Mouse (Mus musculus) gastrocnemius, postnatal 14 days (tissue): ENCODE measurements around the gene Pou3f3. TPM values are rescaled to one million over a fixed set of nuclear protein-coding genes. Genes with fewer than 3 reads are reported as not detected.

ENCODE experiments used
- DNase-seq: peaks from one replicate; pipeline ENCODE4 v3.0.0; 2021; ENCODE audit warnings: mixed read lengths
- intact Hi-C: fragments of 180-260 bp; cut with DNase I; formaldehyde crosslinking; loops from one replicate; pipeline ENCODE4 v1.15.1; 2025; ENCODE audit warnings: low total_unique reads
- long read RNA-seq, 2 experiments: library from polyadenylated mRNA; stranded (forward); transcript quantifications; one replicate each; pipeline ENCODE4 v2.0.0; 2021
- total RNA-seq, 2 experiments: library from RNA; stranded (reverse); gene quantifications; 2 replicates each; pipeline ENCODE4 v1.2.3; 2021

Pou3f3 gene
- total RNA-seq: not detected
- long read RNA-seq, experiment 1: 0 reads
- long read RNA-seq, experiment 2: 0 reads

- intact Hi-C loops: no loop called here
- DNase-seq: no peak
Measured at GRCm38 (mm10) chr1:42695578-42695915, at the start of gene Pou3f3. Gene Pou3f3, plus strand, starts transcription at chr1:42695768.

- DNase-seq: no peak
- intact Hi-C loops: no loop called here
Measured at GRCm38 (mm10) chr1:42648366-42648935, 47.1 kb upstream of the Pou3f3 start.

GRCm38 (mm10) chr1:42651461-42651860 is 44.1 kb upstream of the Pou3f3 start:
- DNase-seq: no peak
- intact Hi-C loops: no loop called here

GRCm38 (mm10) chr1:42667546-42667945 is 28.0 kb upstream of the Pou3f3 start:
- intact Hi-C loops: no loop called here

GRCm38 (mm10) chr1:42680673-42681072 is 14.9 kb upstream of the Pou3f3 start:
- DNase-seq: no peak
- intact Hi-C loops: loop anchor here (10.0 kb wide), 1 partner anchor 274 kb away; the partner anchor contains the start of gene Gpr45

More at GRCm38 (mm10) chr1:42667546-42667945, 28.0 kb upstream of the Pou3f3 start:
- no peak for DNase-seq

GRCm38 (mm10) chr1:42681762-42682161 is 13.8 kb upstream of the Pou3f3 start:
- intact Hi-C loops: loop anchor here (10.0 kb wide), 1 partner anchor 273 kb away; the partner anchor contains the start of gene Gpr45
- DNase-seq: no peak

- intact Hi-C loops: loop anchor here (10.0 kb wide), 1 partner anchor 271 kb away; the partner anchor contains the start of gene Gpr45
- DNase-seq: no peak
Measured at GRCm38 (mm10) chr1:42683861-42684260, 11.7 kb upstream of the Pou3f3 start.

GRCm38 (mm10) chr1:42684345-42684744 is 11.2 kb upstream of the Pou3f3 start:
- DNase-seq: no peak
- intact Hi-C loops: loop anchor here (10.0 kb wide), 1 partner anchor 270 kb away; the partner anchor contains the start of gene Gpr45

GRCm38 (mm10) chr1:42684783-42685182 is 10.8 kb upstream of the Pou3f3 start:
- DNase-seq: no peak
- intact Hi-C loops: loop anchor here (10.0 kb wide), 1 partner anchor 270 kb away; the partner anchor contains the start of gene Gpr45

GRCm38 (mm10) chr1:42685321-42685960 is 10.1 kb upstream of the Pou3f3 start:
- intact Hi-C loops: loop anchor here (10.0 kb wide), 1 partner anchor 269 kb away; the partner anchor contains the start of gene Gpr45
- no peak for DNase-seq

- intact Hi-C loops: loop anchor here (10.0 kb wide), 1 partner anchor 268 kb away; the partner anchor contains the start of gene Gpr45
- no peak for DNase-seq
Measured at GRCm38 (mm10) chr1:42686194-42687131, 9.1 kb upstream of the Pou3f3 start.

GRCm38 (mm10) chr1:42687271-42687670 is 8.3 kb upstream of the Pou3f3 start:
- no peak for DNase-seq
- intact Hi-C loops: loop anchor here (10.0 kb wide), 1 partner anchor 268 kb away; the partner anchor contains the start of gene Gpr45

GRCm38 (mm10) chr1:42687756-42688540 is 7.6 kb upstream of the Pou3f3 start:
- intact Hi-C loops: loop anchor here (10.0 kb wide), 1 partner anchor 267 kb away; the partner anchor contains the start of gene Gpr45
- no peak for DNase-seq

- DNase-seq: no peak
- intact Hi-C loops: loop anchor here (10.0 kb wide), 1 partner anchor 266 kb away; the partner anchor contains the start of gene Gpr45
Measured at GRCm38 (mm10) chr1:42688541-42689125, 6.9 kb upstream of the Pou3f3 start.

- intact Hi-C loops: no loop called here
- no peak for DNase-seq
Measured at GRCm38 (mm10) chr1:42690024-42690575, 5.5 kb upstream of the Pou3f3 start.

GRCm38 (mm10) chr1:42691202-42692170 is 4.1 kb upstream of the Pou3f3 start:
- intact Hi-C loops: no loop called here

GRCm38 (mm10) chr1:42692221-42692620 is 3.3 kb upstream of the Pou3f3 start:
- DNase-seq: no peak
- intact Hi-C loops: no loop called here

More at GRCm38 (mm10) chr1:42691202-42692170, 4.1 kb upstream of the Pou3f3 start:
- peak; percentile 69 for DNase-seq
